Mouse (Mus musculus) urinary bladder, postnatal 36 days (tissue): ENCODE results near the gene Nsun3.
"Not testable (repeated sequence)": the region's sequence is repeated elsewhere in the genome, so short reads cannot be mapped to it uniquely, and the experiment has no call there.

Experiments used
- DNase-seq, 2 experiments: peaks; one replicate each; pipeline ENCODE4 v3.0.0; 2022; ENCODE audit warnings: low spot score in 2 of 2, mixed read lengths in 1 of 2

Nsun3 gene

GRCm38 (mm10) chr16:62753079-62753478, 33.5 kb downstream of the Nsun3 start:
- DNase-seq, result no peak

DNA sequence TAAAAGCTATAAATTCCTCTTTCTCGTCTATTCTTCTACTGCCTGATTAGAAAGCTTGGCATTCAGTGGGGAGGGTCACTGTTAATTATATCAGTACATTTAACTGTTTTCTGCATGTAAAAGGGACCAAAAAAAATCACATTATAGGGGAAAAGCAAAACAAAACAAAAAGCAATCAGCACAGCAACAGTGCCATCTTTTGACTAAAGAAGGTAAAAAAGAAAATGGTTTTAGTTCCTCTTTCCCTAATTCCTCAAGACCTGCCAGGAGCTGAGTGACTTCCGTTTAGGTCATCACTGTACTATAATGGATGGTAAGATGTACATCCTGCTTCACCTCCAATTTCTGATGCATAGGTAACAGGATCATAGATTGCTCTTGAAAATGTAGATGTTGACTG, 40.7 kb downstream of the Nsun3 start:
- DNase-seq, result no peak

- DNase-seq, result no peak
These were observed 52.3 kb downstream of the Nsun3 start for GRCm38 (mm10) chr16:62734359-62734758.

DNA sequence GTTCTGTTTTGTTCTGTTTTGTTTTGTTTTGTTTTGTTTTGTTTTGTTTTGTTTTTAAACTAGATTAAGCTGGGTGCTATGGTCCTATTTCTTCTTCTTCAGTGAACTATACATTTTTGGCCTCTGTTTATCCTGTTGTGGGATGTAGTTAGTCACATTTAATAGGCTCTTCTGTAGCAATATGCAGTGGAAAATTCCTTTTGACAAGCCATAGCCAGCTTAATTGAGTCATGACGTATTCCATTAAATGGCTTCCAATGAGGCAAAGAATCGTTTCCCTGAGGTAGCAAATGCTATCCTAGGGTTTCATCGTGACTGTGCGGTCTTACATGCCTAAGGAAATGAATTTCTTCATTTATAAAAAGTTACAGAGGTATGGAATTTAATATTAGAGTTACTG, 56.3 kb downstream of the Nsun3 start:
- no peak for DNase-seq

DNA sequence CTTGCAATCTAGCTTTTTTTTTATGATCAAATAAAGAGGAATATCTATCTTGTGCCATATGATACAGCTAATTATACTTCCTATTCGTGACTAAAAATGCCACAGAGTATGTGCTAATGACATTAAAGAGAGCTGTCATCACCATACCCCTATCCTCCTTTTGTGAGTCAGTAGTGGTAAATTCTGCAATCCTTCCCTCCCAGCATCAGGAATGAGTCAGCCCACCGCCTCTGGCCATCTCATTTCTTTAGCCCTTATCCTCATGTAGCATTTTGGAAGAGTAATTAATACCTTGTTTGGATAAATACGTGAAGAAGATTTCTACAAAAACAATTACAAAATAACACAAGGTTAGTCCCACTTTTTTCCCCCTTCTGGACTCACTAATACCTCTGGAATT, 56.8 kb downstream of the Nsun3 start:
- no peak for DNase-seq

DNA sequence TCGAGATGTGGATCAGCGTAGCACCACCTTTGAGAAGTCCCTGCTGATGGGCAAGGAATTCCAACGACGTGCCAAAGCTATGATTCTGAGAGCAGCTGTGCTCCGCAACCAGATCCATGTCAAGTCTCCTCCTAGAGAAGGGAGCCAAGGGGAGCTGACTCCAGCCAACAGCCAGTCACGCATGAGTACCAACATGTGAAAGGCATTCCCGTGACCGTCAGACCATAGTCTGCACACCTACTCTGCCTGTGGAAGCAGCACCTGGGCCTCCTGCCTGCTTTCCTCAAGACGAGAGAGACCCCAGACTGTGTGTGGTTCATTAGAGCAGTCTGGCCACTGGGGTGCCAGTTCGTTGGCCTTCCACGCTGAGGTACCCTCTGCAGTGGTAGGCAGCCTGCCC, 68.4 kb downstream of the Nsun3 start:
- DNase-seq, result not testable (repeated sequence)

GRCm38 (mm10) chr16:62690436-62690835, 96.2 kb downstream of the Nsun3 start:
- no peak for DNase-seq

- DNase-seq, result no peak
These were observed 100.5 kb downstream of the Nsun3 start for GRCm38 (mm10) chr16:62686073-62686472.

- no peak for DNase-seq
These were observed 101.1 kb downstream of the Nsun3 start for GRCm38 (mm10) chr16:62685494-62685893.
